Mouse (Mus musculus) embryonic facial prominence, embryonic 12.5 days (tissue): ENCODE measurements around the gene Casp7. TPM values are rescaled to one million over a fixed set of nuclear protein-coding genes. Genes with fewer than 3 reads are reported as not detected.

ENCODE experiments used
- ATAC-seq: fragments of 200-750 bp; cut with Nextera tagmentation; 2 replicates; pipeline ENCODE4 v1.8.0; 2017; ENCODE audit not compliant: insufficient number of reproducible peaks, insufficient read depth, low FRiP score, low TSS enrichment
- H3K27ac ChIP-seq: fragments of 300-500 bp; sonication (generic); 2 replicates; pipeline ENCODE4 v1.5.1; 2016; ENCODE audit warnings: mild to moderate bottlenecking
- H3K27me3 ChIP-seq: fragments of 300-500 bp; sonication (generic); 2 replicates; pipeline ENCODE4 v1.6.1; 2016; ENCODE audit warnings: mild to moderate bottlenecking, moderate library complexity
- H3K36me3 ChIP-seq: fragments of 300-500 bp; sonication (generic); 2 replicates; pipeline ENCODE4 v1.6.1; 2016; ENCODE audit warnings: mild to moderate bottlenecking
- H3K4me1 ChIP-seq: fragments of 300-500 bp; sonication (generic); 2 replicates; pipeline ENCODE4 v1.6.1; 2016
- H3K4me2 ChIP-seq: fragments of 300-500 bp; sonication (generic); replicated peaks from 2 replicates; pipeline ENCODE4 v1.6.1; 2016; ENCODE audit warnings: mild to moderate bottlenecking, moderate library complexity
- H3K4me3 ChIP-seq: fragments of 300-500 bp; sonication (generic); 2 replicates; pipeline ENCODE4 v1.5.1; 2016; ENCODE audit warnings: mild to moderate bottlenecking
- H3K9ac ChIP-seq: fragments of 300-500 bp; sonication (generic); 2 replicates; pipeline ENCODE4 v1.6.1; 2016; ENCODE audit warnings: mild to moderate bottlenecking, moderate library complexity
- H3K9me3 ChIP-seq: fragments of 300-500 bp; sonication (generic); 2 replicates; pipeline ENCODE4 v1.6.1; 2016; ENCODE audit warnings: mild to moderate bottlenecking, moderate library complexity
- whole genome bisulfite sequencing: fragments of 180-500 bp; shearing (Covaris S2); methylation state at CpG from one replicate; pipeline ENCODE4 v1.1.7; 2016; 5-methylcytosine and 5-hydroxymethylcytosine counted together
- polyA plus RNA-seq: library from polyadenylated mRNA; unstranded; fragments of >200 nt; fragmentation: Nextera tagmentation; extraction: Ambion mirVana; gene quantifications from 2 replicates; pipeline ENCODE4 v1.2.1, GENCODE M21; 2016

The Casp7 gene
- polyA plus RNA-seq, 1 experiment from 2014 or later: 32.1 TPM

GRCm38 (mm10) chr19:56387726-56388302 is 9.1 kb upstream of the Casp7 start:
- Histone ChIP-seq H3K27me3 (no peaks in the 10 kb centered on the region), H3K4me2 (no peak overlapping the region), H3K27ac (no peak overlapping the region), H3K9ac (no peak overlapping the region), H3K4me1 (no peaks in the 10 kb centered on the region), H3K4me3 (no peak overlapping the region), H3K36me3 (no peaks in the 10 kb centered on the region), H3K9me3 (no peaks in the 10 kb centered on the region)
- ATAC-seq: no peak
- WGBS: 81% methylated on average over 4 of the region's 4 CpGs

- no peak overlapping the region for H3K4me2 ChIP-seq
- 87% methylated on average over 11 of the region's 11 CpGs for WGBS
These were observed 7.8 kb upstream of the Casp7 start for GRCm38 (mm10) chr19:56389176-56389575.

GRCm38 (mm10) chr19:56389879-56390278 is 7.0 kb upstream of the Casp7 start, which contains the start of gene Nrap:
Nrap (minus strand) TSS chr19:56390037.
- Histone ChIP-seq H3K9me3 (no peaks in the 10 kb centered on the region), H3K4me2 (no peak within 1 kb of the TSS), H3K27ac (no peak within 1 kb of the TSS), H3K4me3 (no peak within 1 kb of the TSS), H3K27me3 (0 out of 2 replicates have a peak, but pooled peaks cover 3% of the 10 kb centered on the region), H3K4me1 (no peaks in the 10 kb centered on the region), H3K36me3 (no peaks in the 10 kb centered on the region), H3K9ac (no peak within 1 kb of the TSS)
- no peak for ATAC-seq
- 83% methylated on average over 11 of the region's 11 CpGs for WGBS

More at GRCm38 (mm10) chr19:56389176-56389575, 7.8 kb upstream of the Casp7 start:
- Histone ChIP-seq H3K9me3 (no peaks in the 10 kb centered on the region), H3K27ac (no peak overlapping the region), H3K4me1 (no peaks in the 10 kb centered on the region), H3K36me3 (no peaks in the 10 kb centered on the region), H3K9ac (no peak overlapping the region), H3K4me3 (no peak overlapping the region), H3K27me3 (no peaks in the 10 kb centered on the region)
- no peak for ATAC-seq

GRCm38 (mm10) chr19:56391307-56392046 is 5.5 kb upstream of the Casp7 start:
- Histone ChIP-seq H3K4me1 (0 out of 2 replicates have a peak, but pooled peaks cover 4% of the 10 kb centered on the region), H3K27me3 (peaks cover 14% of the 10 kb centered on the region; the same call in 1 of the 2 replicates), H3K36me3 (no peaks in the 10 kb centered on the region), H3K9me3 (no peaks in the 10 kb centered on the region), H3K4me3 (no peak overlapping the region), H3K27ac (no peak overlapping the region), H3K9ac (no peak overlapping the region), H3K4me2 (no peak overlapping the region)
- ATAC-seq: no peak
- 72% methylated on average over 6 of the region's 6 CpGs for WGBS

- Histone ChIP-seq H3K36me3 (no peaks in the 10 kb centered on the region), H3K27ac (no peak overlapping the region), H3K9ac (no peak overlapping the region), H3K9me3 (no peaks in the 10 kb centered on the region), H3K4me1 (peaks cover 11% of the 10 kb centered on the region; the same call in 1 of the 2 replicates), H3K27me3 (peaks cover 14% of the 10 kb centered on the region; the same call in 1 of the 2 replicates), H3K4me2 (no peak overlapping the region), H3K4me3 (no peak overlapping the region)
- ATAC-seq: no peak
- whole genome bisulfite sequencing: 83% methylated on average over 9 of the region's 9 CpGs
These were observed 3.5 kb upstream of the Casp7 start for GRCm38 (mm10) chr19:56393311-56393866.

- no peak for ATAC-seq
- H3K27ac ChIP-seq: no peak overlapping the region
- WGBS: 83% methylated on average over 16 of the region's 16 CpGs
These were observed 1.6 kb upstream of the Casp7 start for GRCm38 (mm10) chr19:56395183-56395935.

GRCm38 (mm10) chr19:56396227-56396626 is 702 bp upstream of the Casp7 start:
- peaks cover 14% of the 10 kb centered on the region; the same call in 1 of the 2 replicates for H3K27me3 ChIP-seq
- H3K9me3 ChIP-seq: no peaks in the 10 kb centered on the region
- H3K9ac ChIP-seq: 0 out of 2 replicates have a peak overlapping the region, but pooled peaks have one; percentile 68
- H3K4me3 ChIP-seq: peak overlapping the region; percentile 61
- peak overlapping the region; percentile 73 for H3K4me2 ChIP-seq
- no peaks in the 10 kb centered on the region for H3K36me3 ChIP-seq
- no peak overlapping the region for H3K27ac ChIP-seq
- WGBS: 40% methylated on average over 12 of the region's 12 CpGs
- H3K4me1 ChIP-seq: peaks cover 16% of the 10 kb centered on the region; the same call in 1 of the 2 replicates
- ATAC-seq: no peak

More at GRCm38 (mm10) chr19:56395183-56395935, 1.6 kb upstream of the Casp7 start:
- no peak overlapping the region for H3K4me2 ChIP-seq
- H3K4me1 ChIP-seq: peaks cover 16% of the 10 kb centered on the region; the same call in 1 of the 2 replicates
- no peak overlapping the region for H3K9ac ChIP-seq
- H3K27me3 ChIP-seq: peaks cover 14% of the 10 kb centered on the region; the same call in 1 of the 2 replicates
- H3K36me3 ChIP-seq: no peaks in the 10 kb centered on the region
- H3K4me3 ChIP-seq: no peak overlapping the region
- no peaks in the 10 kb centered on the region for H3K9me3 ChIP-seq

- peak overlapping the region; percentile 73 for H3K4me2 ChIP-seq
- ATAC-seq: no peak
These were observed 966 bp downstream of the Casp7 start for GRCm38 (mm10) chr19:56397663-56398527.

GRCm38 (mm10) chr19:56398528-56398795 is 1.5 kb downstream of the Casp7 start:
- Histone ChIP-seq H3K9ac (no peak overlapping the region), H3K27ac (no peak overlapping the region), H3K27me3 (peaks cover 14% of the 10 kb centered on the region; the same call in 1 of the 2 replicates), H3K36me3 (no peaks in the 10 kb centered on the region), H3K4me1 (peaks cover 16% of the 10 kb centered on the region; the same call in 1 of the 2 replicates), H3K4me3 (no peak overlapping the region), H3K9me3 (no peaks in the 10 kb centered on the region), H3K4me2 (no peak overlapping the region)
- ATAC-seq: no peak

More at GRCm38 (mm10) chr19:56397663-56398527, 966 bp downstream of the Casp7 start:
- H3K36me3 ChIP-seq: no peaks in the 10 kb centered on the region
- peaks cover 14% of the 10 kb centered on the region; the same call in 1 of the 2 replicates for H3K27me3 ChIP-seq
- H3K9ac ChIP-seq: peak overlapping the region; percentile 68
- peak overlapping the region; percentile 61 for H3K4me3 ChIP-seq
- peak overlapping the region; percentile 4; the same call in 1 of the 2 replicates for H3K27ac ChIP-seq
- WGBS: 59% methylated on average over 11 of the region's 11 CpGs
- peaks cover 16% of the 10 kb centered on the region; the same call in 1 of the 2 replicates for H3K4me1 ChIP-seq
- no peaks in the 10 kb centered on the region for H3K9me3 ChIP-seq

GRCm38 (mm10) chr19:56400200-56400599 is 3.3 kb downstream of the Casp7 start:
- no peak overlapping the region for H3K9ac ChIP-seq
- H3K27ac ChIP-seq: no peak overlapping the region
- peaks cover 16% of the 10 kb centered on the region; the same call in 1 of the 2 replicates for H3K4me1 ChIP-seq
- WGBS: 49% methylated on average over 14 of the region's 14 CpGs
- no peak overlapping the region for H3K4me2 ChIP-seq
- H3K4me3 ChIP-seq: no peak overlapping the region
- peaks cover 8% of the 10 kb centered on the region; the same call in 1 of the 2 replicates for H3K27me3 ChIP-seq
- 0 out of 2 replicates have a peak, but pooled peaks cover 6% of the 10 kb centered on the region for H3K36me3 ChIP-seq
- no peaks in the 10 kb centered on the region for H3K9me3 ChIP-seq
- no peak for ATAC-seq
